Mouse (Mus musculus) spleen, postnatal 14 days (tissue): ENCODE results near the gene Lrrc8c.
A peak's percentile ranks its signal among the peaks of the same experiment; 100 is the strongest.
"Not testable (repeated sequence)": the region's sequence is repeated elsewhere in the genome, so short reads cannot be mapped to it uniquely, and the experiment has no call there.

Experiments
- DNase-seq, 2 experiments: peaks; one replicate each; pipeline ENCODE4 v3.0.0; 2021 to 2022; ENCODE audit warnings: low spot score in 2 of 2

Lrrc8c gene

GRCm38 (mm10) chr5:105638266-105638665 lies 119.1 kb downstream of the Lrrc8c start:
- not testable (repeated sequence) for DNase-seq

- no peak for DNase-seq
These were observed 119.7 kb downstream of the Lrrc8c start for GRCm38 (mm10) chr5:105638916-105639315.

GRCm38 (mm10) chr5:105639363-105639762 lies 120.2 kb downstream of the Lrrc8c start:
- DNase-seq, result no peak

- DNase-seq, result peak in 1 of 2 experiments; percentile 30
These were observed 123.3 kb downstream of the Lrrc8c start for GRCm38 (mm10) chr5:105642517-105642916.

- DNase-seq, result no peak
These were observed 124.1 kb downstream of the Lrrc8c start for GRCm38 (mm10) chr5:105643276-105643675.

GRCm38 (mm10) chr5:105644195-105644594 lies 125.0 kb downstream of the Lrrc8c start:
- no peak for DNase-seq

- DNase-seq, result no peak
These were observed 127.9 kb downstream of the Lrrc8c start for GRCm38 (mm10) chr5:105647094-105647493.

GRCm38 (mm10) chr5:105648648-105649287 lies 129.6 kb downstream of the Lrrc8c start:
- DNase-seq, result peak; percentile 53 to 65

GRCm38 (mm10) chr5:105649514-105650001 lies 130.4 kb downstream of the Lrrc8c start:
- peak; percentile 30 to 43 for DNase-seq

- DNase-seq, result no peak
These were observed 131.7 kb downstream of the Lrrc8c start for GRCm38 (mm10) chr5:105650728-105651479.

- DNase-seq, result no peak
These were observed 132.4 kb downstream of the Lrrc8c start for GRCm38 (mm10) chr5:105651561-105651991.

GRCm38 (mm10) chr5:105654237-105655063 lies 135.3 kb downstream of the Lrrc8c start:
- peak; percentile 63 to 79 for DNase-seq

GRCm38 (mm10) chr5:105655100-105655734 lies 136.0 kb downstream of the Lrrc8c start:
- no peak for DNase-seq

- no peak for DNase-seq
These were observed 142.7 kb downstream of the Lrrc8c start for GRCm38 (mm10) chr5:105661894-105662293.
